Mouse (Mus musculus): ENCODE data around the gene Hmgb4.

The Hmgb4 gene

GRCm38 (mm10) chr4:128227377-128228316 lies 33.1 kb downstream of the Hmgb4 start:
- no peak for DNase-seq (ENCODE audit: inconsistent age in 2 of 2, low spot score in 1 of 2)

DNA sequence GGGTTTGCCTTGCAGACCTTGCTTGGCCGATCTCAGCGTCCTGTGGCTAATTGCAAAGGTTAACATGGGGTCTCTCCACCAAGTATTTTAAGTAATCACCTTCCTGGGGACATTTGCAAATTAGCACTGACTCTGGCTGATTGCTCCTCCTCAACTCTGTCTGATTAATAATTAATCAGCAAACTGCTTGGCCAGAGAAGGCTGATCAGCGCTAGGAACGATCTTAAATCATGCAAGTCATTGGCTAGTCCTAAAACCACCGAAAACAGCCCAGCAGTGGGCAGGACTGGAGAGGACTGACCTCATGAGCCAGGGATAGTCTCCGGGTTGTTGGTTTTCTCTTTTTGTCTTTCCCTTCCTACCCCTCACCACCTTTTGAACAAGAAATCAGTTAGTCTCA lies 36.3 kb downstream of the Hmgb4 start:
- no peak for DNase-seq (ENCODE audit: inconsistent age in 2 of 2, low spot score in 1 of 2)

DNA sequence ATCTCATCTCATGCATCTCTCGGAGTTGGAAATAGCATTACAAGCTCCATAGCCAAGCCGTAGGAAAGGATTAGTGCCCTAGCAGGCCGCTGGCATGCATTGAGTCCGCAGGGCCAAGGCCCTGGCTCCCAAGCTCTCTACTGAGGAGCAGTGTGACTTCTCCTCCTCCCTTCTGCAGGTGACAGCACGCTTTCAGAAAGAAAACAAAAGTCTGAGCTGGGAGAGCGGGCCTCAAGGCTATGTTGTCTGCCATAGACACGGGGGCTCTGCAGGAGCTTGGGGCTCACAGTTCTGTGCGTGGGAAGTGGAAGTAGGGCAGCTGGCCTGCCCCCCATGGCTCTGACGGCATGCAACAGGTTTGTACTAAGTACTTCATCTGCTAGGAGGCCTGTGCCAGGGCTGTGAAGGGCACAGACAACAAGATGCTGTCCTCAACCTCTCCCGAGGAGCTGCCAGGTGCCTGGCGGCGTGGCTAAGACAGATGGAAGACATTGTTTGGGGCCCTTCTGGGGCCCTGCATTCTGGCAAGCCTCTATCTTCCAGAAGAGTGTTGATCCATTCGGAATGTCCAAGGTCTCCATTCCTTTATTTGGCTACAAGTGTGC lies 42.7 kb downstream of the Hmgb4 start:
- DNase-seq (ENCODE audit: inconsistent age in 2 of 2, low spot score in 1 of 2): no peak

Measured in adrenal gland, adult (tissue).